Mouse (Mus musculus) cerebral cortex, adult 2 months (tissue): Measurements from ENCODE around the gene Thtpa.

Source experiments
- WGBS: fragments of 180-500 bp; shearing (Covaris S2); methylation state at CpG from one replicate; pipeline ENCODE4 v1.1.7; 2018; 5-methylcytosine and 5-hydroxymethylcytosine counted together

The Thtpa gene

DNA sequence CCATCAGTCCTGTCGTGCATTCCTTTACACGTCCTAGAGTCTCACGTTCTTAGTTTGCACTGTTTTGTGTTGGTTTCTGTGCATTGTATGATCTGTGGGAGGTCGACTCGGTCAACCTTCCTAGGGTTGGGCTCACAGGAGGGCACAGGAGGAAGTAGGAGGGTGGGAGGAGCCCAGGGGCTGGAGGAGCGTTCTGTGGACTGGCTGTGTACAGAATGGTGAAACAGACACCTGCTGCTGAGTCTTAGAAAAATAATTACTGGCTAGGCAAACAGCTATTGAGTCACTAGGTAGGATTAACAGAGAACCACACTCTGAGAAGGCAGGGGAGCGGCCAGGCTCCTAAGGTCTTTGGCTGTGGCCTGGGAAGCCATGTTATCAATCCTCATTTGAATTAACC is 44.7 kb downstream of the Thtpa start:
- 72% methylated on average over 7 of the region's 7 CpGs for WGBS

- 88% methylated on average over 1 of the region's 1 CpGs for WGBS
These were observed 51.7 kb downstream of the Thtpa start for GRCm38 (mm10) chr14:55146324-55146723.

DNA sequence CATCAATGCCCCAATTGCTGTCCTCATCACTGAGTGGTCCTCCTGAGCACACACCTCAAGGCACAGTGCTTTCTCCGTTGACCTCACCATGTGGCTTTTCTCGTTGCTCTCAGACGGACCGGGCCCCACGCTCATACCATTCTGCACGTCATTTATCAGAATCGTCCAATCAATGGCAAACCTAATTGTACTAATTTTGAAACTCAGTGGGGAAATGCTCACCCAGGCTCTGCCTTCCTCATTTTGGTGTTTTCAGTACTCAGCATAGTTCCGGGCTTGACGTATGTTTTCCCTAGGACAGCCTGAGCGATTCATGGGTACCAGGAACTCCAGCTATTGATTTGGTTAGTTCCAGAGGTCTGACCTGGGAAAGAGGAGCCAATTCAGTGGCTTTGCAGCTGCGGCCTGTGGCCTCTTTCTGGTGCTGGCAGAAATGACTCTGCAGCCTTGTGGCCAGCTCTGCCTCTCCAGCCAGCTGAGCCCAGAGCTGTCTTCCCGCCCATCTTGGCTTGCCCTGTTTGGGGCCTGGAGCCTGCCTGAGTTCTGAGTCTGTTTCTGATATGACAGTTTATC is 52.3 kb downstream of the Thtpa start:
- WGBS = 82% methylated on average over 12 of the region's 12 CpGs

- WGBS = 26% methylated on average over 5 of the region's 5 CpGs
These were observed 53.9 kb downstream of the Thtpa start for GRCm38 (mm10) chr14:55148363-55148915.
